Mouse (Mus musculus) thymus, adult 2 months (tissue): ENCODE measurements at regions not wholly inside any gene's neighbourhood (a gene's known extent, or its start where the extent isn't known, plus 50 kb on each side); places are given as distances from the start of the nearest gene placed in this dataset.
"Not testable (repeated sequence)": the region's sequence is repeated elsewhere in the genome, so short reads cannot be mapped to it uniquely, and the experiment has no call there.

Experiments
- DNase-seq: peaks from one replicate; pipeline ENCODE4 v3.0.0; 2021
- H3K27ac ChIP-seq: fragments of 200-500 bp; 2 replicates; pipeline ENCODE4 v1.5.1; 2012; ENCODE audit warnings: low read length, control low read depth; ENCODE audit not compliant: control insufficient read depth, insufficient read depth
- H3K27me3 ChIP-seq: fragments of 200-500 bp; 2 replicates; pipeline ENCODE4 v1.6.1; 2012; ENCODE audit warnings: mild to moderate bottlenecking, low read length, moderate library complexity, mixed read lengths; ENCODE audit not compliant: control insufficient read depth, insufficient read depth
- H3K36me3 ChIP-seq: fragments of 200-500 bp; 2 replicates; pipeline ENCODE4 v1.6.1; 2012; ENCODE audit warnings: mild to moderate bottlenecking, low read length, moderate library complexity; ENCODE audit not compliant: control insufficient read depth, insufficient read depth
- H3K4me1 ChIP-seq: fragments of 200-500 bp; replicated peaks from 2 replicates; pipeline ENCODE4 v1.6.1; 2012; ENCODE audit warnings: low read length; ENCODE audit not compliant: control insufficient read depth, insufficient read depth
- H3K4me3 ChIP-seq: fragments of 200-500 bp; 2 replicates; pipeline ENCODE4 v1.5.1; 2012; ENCODE audit warnings: mild to moderate bottlenecking, low read length, control low read depth, moderate library complexity; ENCODE audit not compliant: control insufficient read depth, insufficient read depth
- CTCF ChIP-seq: fragments of 200-500 bp; IDR thresholded peaks from 2 replicates; pipeline ENCODE4 v1.5.1; 2012; ENCODE audit warnings: mild to moderate bottlenecking, control low read depth, low read length, moderate library complexity, borderline replicate concordance; ENCODE audit not compliant: control insufficient read depth, poor library complexity, insufficient read depth; ENCODE audit errors: extremely low read depth
- POLR2A ChIP-seq: fragments of 200-500 bp; IDR thresholded peaks from 2 replicates; pipeline ENCODE4 v1.6.1; 2012; ENCODE audit warnings: mild to moderate bottlenecking, low read length, control low read depth, moderate library complexity; ENCODE audit not compliant: control insufficient read depth, poor library complexity, insufficient read depth; ENCODE audit errors: extremely low read depth
- WGBS: fragments of 180-500 bp; shearing (Covaris S2); methylation state at CpG from one replicate; pipeline ENCODE4 v1.1.7; 2018; 5-methylcytosine and 5-hydroxymethylcytosine counted together

- Histone ChIP-seq H3K4me3 (no peak overlapping the region), H3K27me3 (no peaks in the 10 kb centered on the region), H3K36me3 (no peaks in the 10 kb centered on the region), H3K27ac (no peak overlapping the region), H3K4me1 (no peaks in the 10 kb centered on the region)
- DNase-seq = no peak
- TF ChIP-seq POLR2A = no peak
- TF ChIP-seq CTCF = no peak
- WGBS = 23% methylated on average over 8 of the region's 8 CpGs
These were observed 99.3 kb upstream of the Bmp2k start for GRCm38 (mm10) chr5:96898120-96898672.

DNA sequence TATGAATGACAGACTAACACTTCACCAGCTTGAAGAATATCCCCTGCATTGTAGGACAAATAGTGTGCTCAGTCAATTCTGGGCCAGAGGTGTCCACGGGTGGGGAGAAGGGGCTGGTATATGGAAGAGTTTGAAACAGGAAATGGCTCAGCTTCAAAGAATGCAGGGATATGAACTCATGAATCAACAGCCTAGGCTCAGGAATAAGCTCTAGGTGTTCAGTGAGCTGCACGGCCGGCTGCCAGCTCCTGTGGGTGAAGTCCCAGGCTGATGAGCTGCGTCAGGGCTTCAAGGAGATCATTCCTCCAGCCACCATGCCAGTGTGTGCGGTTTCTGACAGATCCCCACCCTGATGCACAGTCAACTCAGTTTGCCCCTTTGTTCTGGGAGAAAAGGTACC lies 98.8 kb upstream of the Bmp2k start:
- Histone ChIP-seq H3K4me1 (no peaks in the 10 kb centered on the region), H3K27ac (no peak overlapping the region), H3K27me3 (no peaks in the 10 kb centered on the region), H3K36me3 (no peaks in the 10 kb centered on the region), H3K4me3 (no peak overlapping the region)
- WGBS = 79% methylated on average over 5 of the region's 5 CpGs
- TF ChIP-seq POLR2A (no peak), CTCF (no peak)
- DNase-seq = no peak

- H3K4me3 ChIP-seq = no peak overlapping the region
- WGBS = 20% methylated on average over 17 of the region's 17 CpGs
- DNase-seq = no peak
- H3K4me1 ChIP-seq = peaks cover 10% of the 10 kb centered on the region
- H3K27me3 ChIP-seq = no peaks in the 10 kb centered on the region
- TF ChIP-seq POLR2A (no peak), CTCF (no peak)
- H3K36me3 ChIP-seq = no peaks in the 10 kb centered on the region
- no peak overlapping the region for H3K27ac ChIP-seq
These were observed 91.8 kb upstream of the Bmp2k start for GRCm38 (mm10) chr5:96905572-96906271.

- 27% methylated on average over 2 of the region's 2 CpGs for WGBS
- not testable (repeated sequence) for H3K27me3 ChIP-seq, H3K4me3 ChIP-seq, H3K27ac ChIP-seq, H3K36me3 ChIP-seq, DNase-seq
- H3K4me1 ChIP-seq = peaks cover 26% of the 10 kb centered on the region
These were observed 89.1 kb upstream of the Bmp2k start for GRCm38 (mm10) chr5:96908371-96908770.

DNA sequence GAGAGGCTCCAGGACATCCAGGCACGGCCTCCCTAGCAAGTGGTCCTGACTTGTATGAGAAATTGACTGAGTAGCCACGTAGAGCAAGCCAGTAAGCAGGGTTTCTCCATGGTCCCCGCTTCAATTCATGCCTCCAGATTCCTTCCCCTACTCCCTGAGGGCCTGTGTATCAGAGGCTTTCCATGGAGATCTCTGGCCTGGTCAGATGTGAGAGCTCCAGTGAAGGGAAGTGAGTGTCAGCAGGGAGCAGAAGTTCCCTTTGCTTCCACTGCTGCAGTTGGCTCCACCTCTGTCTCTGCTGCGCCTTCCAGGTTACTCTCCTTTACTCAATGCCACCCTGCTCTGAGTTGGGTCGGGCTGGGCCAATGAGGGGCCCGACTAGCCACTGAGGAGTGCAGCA lies 88.3 kb upstream of the Bmp2k start:
- DNase-seq = no peak

GRCm38 (mm10) chr5:96911550-96912253 lies 85.8 kb upstream of the Bmp2k start:
- WGBS = 3% methylated on average over 13 of the region's 13 CpGs
- peak; percentile 45 for DNase-seq
- no peak for TF ChIP-seq POLR2A
- TF ChIP-seq CTCF = no peak
- Histone ChIP-seq H3K4me3 (peak overlapping the region; percentile 58), H3K27ac (peak overlapping the region; percentile 11; the same call in 1 of the 2 replicates), H3K27me3 (no peaks in the 10 kb centered on the region), H3K36me3 (no peaks in the 10 kb centered on the region), H3K4me1 (peaks cover 24% of the 10 kb centered on the region)

More for the DNA sequence above, 88.3 kb upstream of the Bmp2k start:
- no peak overlapping the region for H3K27ac ChIP-seq
- H3K4me1 ChIP-seq = peaks cover 26% of the 10 kb centered on the region
- no peaks in the 10 kb centered on the region for H3K27me3 ChIP-seq
- H3K36me3 ChIP-seq = no peaks in the 10 kb centered on the region
- TF ChIP-seq POLR2A (no peak), CTCF (no peak)
- 83% methylated on average over 6 of the region's 6 CpGs for WGBS
- H3K4me3 ChIP-seq = no peak overlapping the region
